In the genomic region with DNA sequence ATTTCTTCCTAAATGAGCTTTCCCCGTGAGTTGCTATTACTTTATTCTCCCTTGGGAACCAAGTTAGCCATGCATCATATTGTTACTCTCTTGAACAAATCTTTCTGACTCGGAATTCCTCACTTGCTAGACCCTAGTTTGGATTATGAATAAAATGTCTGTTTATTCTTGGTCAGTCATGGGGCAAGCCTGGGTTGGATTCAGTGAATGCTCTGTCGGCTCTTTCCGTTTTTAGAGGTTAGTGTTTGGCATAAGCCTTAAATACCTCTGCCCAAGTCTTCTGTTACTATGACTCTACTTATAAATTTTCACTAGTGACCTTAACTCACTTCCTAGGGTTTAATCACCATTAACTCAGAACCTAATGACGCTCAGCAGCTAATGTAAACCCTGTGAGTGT, we compare ENCODE assay signal across 17 mouse cellular contexts.
"Had no signal": no experiment of that assay in that cellular context is flagged by ENCODE, and none has a peak within 500 bp of the region (broad histone marks: within the 10 kb centered on the region; RNA-seq: fewer than 3 reads in every experiment).

No protein-coding gene starts in this region.

- H3K9me3 ChIP-seq: liver, embryonic 15.5 days; neural tube, embryonic 13.5 days had no signal

- H3K27me3 ChIP-seq: neural tube, embryonic 13.5 days had no signal

- H3K27ac ChIP-seq: liver, embryonic 15.5 days; neural tube, embryonic 13.5 days had no signal

- H3K4me1 ChIP-seq: neural tube, embryonic 13.5 days had no signal

- H3K4me2 ChIP-seq: liver, embryonic 11.5 days; liver, embryonic 15.5 days; midbrain, embryonic 11.5 days; neural tube, embryonic 13.5 days had no signal

- H3K36me3 ChIP-seq: liver, embryonic 15.5 days; neural tube, embryonic 13.5 days had no signal

- ATAC-seq: intestine, embryonic 16.5 days; lung, postnatal 0 days; midbrain, embryonic 16.5 days had no signal

- H3K9ac ChIP-seq: liver, embryonic 15.5 days; neural tube, embryonic 13.5 days had no signal

- DNase-seq: kidney, postnatal 14 days; layer of hippocampus, adult 9-11 months; layer of hippocampus, postnatal 36 days; lung, adult 2 months; lung, postnatal 36 days; retina, postnatal 1 day; right cerebral cortex, postnatal 4 days; spleen, adult 18-20 months; thymus, adult 18-20 months; thymus, postnatal 14 days had no signal

- H3K4me3 ChIP-seq: liver, embryonic 15.5 days; neural tube, embryonic 13.5 days had no signal
